Mouse (Mus musculus) spleen, postnatal 0 days (tissue): ENCODE results near the gene Ttll8. TPM values are rescaled to one million over a fixed set of nuclear protein-coding genes. Genes with fewer than 3 reads are reported as not detected.

Experiments
- polyA plus RNA-seq: library from polyadenylated mRNA; unstranded; fragments of >200 nt; fragmentation: Nextera tagmentation; extraction: Ambion mirVana; gene quantifications from 2 replicates; pipeline ENCODE4 v1.2.1, GENCODE M21; 2015

Gene Ttll8
- not detected in 2 replicates for polyA plus RNA-seq

DNA sequence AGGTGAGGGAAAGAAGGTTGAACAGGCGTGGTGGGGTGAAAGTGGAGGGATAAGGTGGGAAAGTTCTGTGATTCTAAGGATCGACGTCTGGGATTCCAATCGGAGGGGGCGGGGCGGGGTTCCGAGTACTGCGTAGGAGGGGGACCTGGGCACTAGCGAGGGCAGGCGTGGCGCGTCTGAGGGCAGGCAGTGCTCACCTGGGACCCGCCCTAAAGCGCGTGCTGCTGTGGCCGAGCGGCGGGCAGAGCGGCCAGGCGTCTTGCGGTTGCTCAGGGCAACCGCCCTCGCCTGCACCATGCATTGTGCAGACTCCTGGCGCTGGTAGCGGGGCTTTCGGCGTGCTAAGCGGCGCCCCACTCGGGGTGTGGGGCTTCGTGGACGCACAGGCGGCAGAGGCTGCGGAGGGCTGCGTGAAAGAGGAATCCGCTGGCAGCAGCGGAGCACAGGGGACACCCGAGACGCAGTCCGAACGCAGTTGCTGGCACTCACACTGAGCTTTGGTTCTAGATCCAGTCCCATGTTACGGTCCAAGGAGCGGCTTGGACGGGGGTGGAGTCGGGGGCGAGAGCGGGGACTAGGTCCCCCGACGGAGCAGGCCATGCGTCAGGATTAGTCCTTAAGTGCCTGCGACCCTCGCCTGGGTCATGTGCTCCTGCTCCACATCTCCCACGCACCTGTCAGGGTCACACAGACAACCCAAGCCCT, at the start of gene Ttll8:
Ttll8 (minus strand) TSS at position 51 of the 705 bp plus-strand sequence.

DNA sequence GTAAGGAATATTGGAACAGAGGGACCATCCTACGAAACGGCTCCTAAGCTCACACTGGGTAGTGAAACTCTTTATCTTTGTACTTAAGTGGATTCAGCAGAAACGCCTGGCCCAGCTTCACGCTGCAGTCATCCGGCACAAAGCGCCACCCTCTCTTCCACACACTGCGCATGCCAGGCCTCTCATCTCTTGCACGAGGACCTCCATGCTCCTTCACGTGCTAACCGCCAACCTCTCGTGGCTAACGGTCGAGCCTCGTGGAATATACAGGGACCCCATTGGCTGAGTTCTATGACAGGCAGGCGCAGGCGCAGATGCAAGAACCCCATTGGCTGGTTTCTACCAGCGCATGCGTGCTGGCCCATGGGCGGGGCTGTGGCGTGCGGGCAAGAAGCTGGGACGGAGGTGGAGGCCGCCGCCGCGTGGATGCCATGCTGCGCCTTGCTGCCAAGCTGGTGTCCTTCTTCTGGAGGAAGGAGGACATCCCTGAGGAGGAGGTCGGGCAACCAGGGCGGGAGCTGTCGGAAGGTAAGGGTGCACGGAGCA, 28.4 kb upstream of the Ttll8 start, which contains the start of gene Mov10l1:
Mov10l1 (plus strand) TSS at position 376 of the 546 bp plus-strand sequence.

DNA sequence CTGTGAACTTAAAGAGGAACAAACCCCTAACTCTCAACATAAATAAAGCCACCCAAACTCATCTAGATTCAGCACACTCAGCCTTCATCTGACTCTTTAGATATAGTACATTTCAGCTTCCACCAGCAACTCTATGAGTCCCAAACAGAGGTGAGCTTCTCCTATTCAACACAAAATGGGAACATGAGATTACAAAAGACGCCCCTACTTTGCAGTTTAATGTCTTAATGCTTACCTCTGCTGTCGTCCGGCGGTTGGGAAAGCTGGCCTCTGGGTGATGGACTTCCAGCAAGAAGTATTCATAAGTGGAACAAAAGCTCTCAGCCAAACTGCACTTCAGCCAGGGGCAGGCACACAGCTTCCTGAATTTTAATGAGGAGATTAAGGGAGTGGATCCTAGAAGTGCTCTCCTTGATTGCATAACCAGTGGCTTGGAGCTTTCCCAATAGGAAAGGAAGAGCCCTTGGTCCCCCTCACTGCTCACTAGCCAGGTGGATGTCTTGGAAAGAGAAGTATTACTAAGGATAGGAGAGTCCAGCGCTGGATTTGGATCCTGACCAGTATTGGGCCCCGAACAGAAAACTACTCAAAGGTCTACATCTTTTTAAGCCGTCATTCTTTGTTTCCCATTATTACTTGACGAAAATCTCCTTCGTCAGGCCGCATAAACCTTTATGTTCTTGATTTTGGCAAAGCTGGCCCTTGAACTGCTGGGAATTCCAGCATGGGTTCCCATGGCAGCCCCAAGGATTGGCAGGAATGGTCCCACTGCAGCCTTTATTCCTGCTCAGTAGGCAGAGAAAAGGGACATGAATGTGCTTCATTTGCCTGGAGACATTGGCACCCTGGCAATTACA, 24.3 kb upstream of the Ttll8 start, which contains the start of gene Mlc1:
Mlc1 (minus strand) TSS at position 727 of the 857 bp plus-strand sequence.

DNA sequence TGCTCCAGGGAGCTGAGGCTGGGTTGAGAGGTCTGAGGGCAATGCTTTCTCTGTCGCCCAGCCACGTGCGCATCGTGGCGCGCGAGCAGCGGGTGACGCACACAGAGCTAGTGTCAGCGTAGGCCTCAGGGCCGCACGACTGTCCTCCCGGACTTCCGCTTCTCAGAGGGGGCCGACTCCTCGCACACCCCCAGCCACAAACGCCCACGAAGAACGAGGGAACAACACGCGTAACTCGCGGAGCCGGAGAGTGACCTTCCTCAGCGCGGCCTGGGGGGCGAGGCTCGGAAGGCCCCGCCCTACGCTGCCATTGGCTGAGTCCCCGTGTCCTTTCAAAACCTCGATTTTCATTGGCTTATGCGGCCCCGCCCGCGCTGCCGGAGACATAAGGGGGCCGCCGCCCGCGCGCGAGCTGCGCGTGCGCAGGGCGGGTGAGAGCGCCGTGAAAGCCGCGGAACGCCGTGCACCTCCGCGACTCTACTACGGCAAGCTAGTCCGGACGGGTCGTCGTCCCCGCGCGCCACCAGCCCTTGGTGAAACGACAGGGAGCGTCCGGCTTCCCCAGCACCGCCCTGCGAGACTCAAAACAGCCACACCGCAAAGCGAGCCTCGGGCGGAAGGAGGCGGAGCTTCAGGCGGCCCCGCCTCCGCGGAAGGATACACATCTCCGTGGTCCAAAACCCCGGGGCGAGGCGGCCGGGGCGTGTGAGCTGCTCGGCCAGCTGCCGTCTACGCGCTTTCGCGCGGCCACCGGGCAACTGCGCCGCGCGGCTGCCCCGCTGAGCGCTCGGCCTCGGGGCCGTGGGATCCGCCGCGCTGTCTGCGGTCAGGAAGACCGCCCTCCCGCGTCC, 92.2 kb downstream of the Ttll8 start, which contains the start of gene Pim3:
Pim3 (plus strand) TSS at position 415 of the 851 bp plus-strand sequence.

Other genes with a start within 250 kb of the Ttll8 start
- gene Brd1, start 220.2 kb downstream of the Ttll8 start, polyA plus RNA-seq: 10.9 TPM in 2 replicates
- gene Zbed4, start 202.8 kb downstream of the Ttll8 start, polyA plus RNA-seq: 6.4 and 6.9 TPM in 2 replicates
- gene Alg12, start 135.1 kb downstream of the Ttll8 start, polyA plus RNA-seq: 3.6 and 4.3 TPM in 2 replicates
- gene Creld2, start 134.8 kb downstream of the Ttll8 start, polyA plus RNA-seq: 27.7 and 32.1 TPM in 2 replicates
- 14.3 and 14.4 TPM in 2 replicates for gene Pim3, start 92.2 kb downstream of the Ttll8 start, polyA plus RNA-seq
- gene Mlc1, start 24.6 kb upstream of the Ttll8 start, polyA plus RNA-seq: not detected in 2 replicates
- gene Mov10l1, start 28.5 kb upstream of the Ttll8 start, polyA plus RNA-seq: not detected in 2 replicates
- not detected in 2 replicates for gene Panx2, start 105.3 kb upstream of the Ttll8 start, polyA plus RNA-seq
- 16.9 and 20.7 TPM in 2 replicates for gene Trabd, start 120.7 kb upstream of the Ttll8 start, polyA plus RNA-seq
- gene Selenoo, start 134.7 kb upstream of the Ttll8 start, polyA plus RNA-seq: 8.0 and 9.3 TPM in 2 replicates
- 7.9 and 8.7 TPM in 2 replicates for gene Tubgcp6, start 168.7 kb upstream of the Ttll8 start, polyA plus RNA-seq
- 11.4 and 11.9 TPM in 2 replicates for gene Hdac10, start 174.3 kb upstream of the Ttll8 start, polyA plus RNA-seq
- 1.8 and 2.3 TPM in 2 replicates for gene Mapk12, start 186.3 kb upstream of the Ttll8 start, polyA plus RNA-seq
- gene Mapk11, start 195.2 kb upstream of the Ttll8 start, polyA plus RNA-seq: 0.87 and 1.3 TPM in 2 replicates
- gene Plxnb2, start 226.4 kb upstream of the Ttll8 start, polyA plus RNA-seq: 25.8 and 35.7 TPM in 2 replicates
- 3.8 and 4.0 TPM in 2 replicates for gene Dennd6b, start 242.1 kb upstream of the Ttll8 start, polyA plus RNA-seq